Mouse (Mus musculus): ENCODE data around the gene Apex2. TPM values are rescaled to one million over a fixed set of nuclear protein-coding genes. Genes with fewer than 3 reads are reported as not detected.
"Not testable (repeated sequence)": the region's sequence is repeated elsewhere in the genome, so short reads cannot be mapped to it uniquely, and the experiment has no call there.

Apex2 gene
- polyA plus RNA-seq, 1 experiment from 2014 or later = 20.7 TPM

DNA sequence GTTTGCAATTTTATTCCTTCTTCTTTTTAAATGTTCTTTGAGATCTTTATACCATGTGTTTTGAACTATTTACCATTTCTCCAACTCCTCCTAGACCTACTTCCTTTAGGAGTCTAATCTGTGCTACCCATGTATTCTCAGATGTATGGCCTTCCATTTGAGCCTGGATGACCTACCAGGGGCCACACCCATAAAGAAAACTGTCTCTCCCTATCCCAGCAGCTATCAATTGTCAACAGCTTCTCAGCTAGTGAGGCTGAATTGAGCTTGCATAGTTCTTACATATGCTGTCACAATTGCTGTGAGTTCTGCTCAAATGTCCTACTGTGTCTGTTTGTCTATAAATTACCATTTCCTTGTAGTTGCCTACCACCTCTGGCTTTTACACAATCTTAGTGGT, 73.7 kb downstream of the Apex2 start:
- H3K4me2 ChIP-seq = no peak overlapping the region
- H3K9ac ChIP-seq (ENCODE audit: low read depth, low read length) = no peak overlapping the region
- no peak overlapping the region for H3K4me3 ChIP-seq (ENCODE audit: low read depth, low read length)
- DNase-seq (ENCODE audit: low spot score) = no peak
- H3K4me1 ChIP-seq (replicated peaks; ENCODE audit: control insufficient read depth, insufficient read depth, low read length) = no peaks in the 10 kb centered on the region
- peak; percentile 89 for ATAC-seq (replicated peaks; ENCODE audit: low FRiP score)
- H3K36me3 ChIP-seq (ENCODE audit: control insufficient read depth, insufficient read depth, low read length) = no peaks in the 10 kb centered on the region
- H3K9me3 ChIP-seq (ENCODE audit: control insufficient read depth, low read length) = no peaks in the 10 kb centered on the region
- H3K27ac ChIP-seq (ENCODE audit: low read depth, low read length) = peak overlapping the region; percentile 44
- no peaks in the 10 kb centered on the region for H3K27me3 ChIP-seq (replicated peaks; ENCODE audit: control insufficient read depth, insufficient read depth, low read length)

GRCm38 (mm10) chrX:150514127-150514526, 75.5 kb downstream of the Apex2 start:
- 84% methylated on average over 1 of the region's 1 CpGs for WGBS
- Histone ChIP-seq H3K9me3 (ENCODE audit: control insufficient read depth, low read length) (no peaks in the 10 kb centered on the region), H3K36me3 (ENCODE audit: control insufficient read depth, insufficient read depth, low read length) (no peaks in the 10 kb centered on the region), H3K27me3 (replicated peaks; ENCODE audit: control insufficient read depth, insufficient read depth, low read length) (no peaks in the 10 kb centered on the region), H3K27ac (ENCODE audit: low read depth, low read length) (no peak overlapping the region), H3K4me3 (ENCODE audit: low read depth, low read length) (no peak overlapping the region), H3K4me1 (replicated peaks; ENCODE audit: control insufficient read depth, insufficient read depth, low read length) (no peaks in the 10 kb centered on the region), H3K4me2 (no peak overlapping the region), H3K9ac (ENCODE audit: low read depth, low read length) (no peak overlapping the region)
- DNase-seq (ENCODE audit: low spot score) (no peak), ATAC-seq (replicated peaks; ENCODE audit: low FRiP score) (no peak)

- no peak for ATAC-seq (replicated peaks; ENCODE audit: low FRiP score)
- H3K27ac ChIP-seq (ENCODE audit: low read depth, low read length) = no peak overlapping the region
- no peak for DNase-seq (ENCODE audit: low spot score)
These were observed 78.4 kb downstream of the Apex2 start for GRCm38 (mm10) chrX:150511274-150511673.

DNA sequence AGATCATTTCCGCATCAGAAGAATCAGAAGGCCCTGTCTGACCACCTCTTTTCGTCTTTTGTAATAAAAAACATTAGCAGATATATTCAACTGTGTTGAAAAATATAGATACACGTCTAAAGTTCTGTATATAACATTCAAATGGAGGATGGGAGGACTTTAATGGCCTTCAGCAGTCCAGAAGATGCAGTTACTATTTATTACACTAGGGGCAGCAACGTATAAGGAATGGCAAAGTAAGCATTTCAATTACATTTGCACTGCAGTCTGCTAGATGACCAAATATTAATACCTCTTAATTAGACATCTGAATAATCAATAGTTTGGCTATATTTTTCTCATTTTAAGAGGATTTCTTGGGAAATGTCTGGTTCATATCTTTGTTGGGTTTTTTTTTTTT, 79.0 kb downstream of the Apex2 start:
- Histone ChIP-seq H3K9ac (ENCODE audit: low read depth, low read length) (no peak overlapping the region), H3K36me3 (ENCODE audit: control insufficient read depth, insufficient read depth, low read length) (no peaks in the 10 kb centered on the region), H3K4me3 (ENCODE audit: low read depth, low read length) (no peak overlapping the region), H3K4me1 (replicated peaks; ENCODE audit: control insufficient read depth, insufficient read depth, low read length) (no peaks in the 10 kb centered on the region), H3K9me3 (ENCODE audit: control insufficient read depth, low read length) (no peaks in the 10 kb centered on the region), H3K27me3 (replicated peaks; ENCODE audit: control insufficient read depth, insufficient read depth, low read length) (no peaks in the 10 kb centered on the region), H3K27ac (ENCODE audit: low read depth, low read length) (no peak overlapping the region), H3K4me2 (no peak overlapping the region)
- ATAC-seq (replicated peaks; ENCODE audit: low FRiP score) = 0 out of 2 replicates have a peak, but pooled peaks have one; percentile 54
- no peak for DNase-seq (ENCODE audit: low spot score)
- 47% methylated on average over 4 of the region's 4 CpGs for WGBS

More at GRCm38 (mm10) chrX:150511274-150511673, 78.4 kb downstream of the Apex2 start:
- Histone ChIP-seq H3K36me3 (ENCODE audit: control insufficient read depth, insufficient read depth, low read length) (no peaks in the 10 kb centered on the region), H3K4me2 (no peak overlapping the region), H3K4me3 (ENCODE audit: low read depth, low read length) (no peak overlapping the region), H3K9ac (ENCODE audit: low read depth, low read length) (no peak overlapping the region), H3K9me3 (ENCODE audit: control insufficient read depth, low read length) (no peaks in the 10 kb centered on the region), H3K4me1 (replicated peaks; ENCODE audit: control insufficient read depth, insufficient read depth, low read length) (no peaks in the 10 kb centered on the region), H3K27me3 (replicated peaks; ENCODE audit: control insufficient read depth, insufficient read depth, low read length) (no peaks in the 10 kb centered on the region)
- 74% methylated on average over 6 of the region's 6 CpGs for WGBS

- Histone ChIP-seq H3K27ac (ENCODE audit: low read depth, low read length) (no peak overlapping the region), H3K9me3 (ENCODE audit: control insufficient read depth, low read length) (no peaks in the 10 kb centered on the region), H3K4me3 (ENCODE audit: low read depth, low read length) (no peak overlapping the region), H3K4me1 (replicated peaks; ENCODE audit: control insufficient read depth, insufficient read depth, low read length) (no peaks in the 10 kb centered on the region), H3K36me3 (ENCODE audit: control insufficient read depth, insufficient read depth, low read length) (no peaks in the 10 kb centered on the region), H3K9ac (ENCODE audit: low read depth, low read length) (no peak overlapping the region), H3K27me3 (replicated peaks; ENCODE audit: control insufficient read depth, insufficient read depth, low read length) (no peaks in the 10 kb centered on the region), H3K4me2 (no peak overlapping the region)
- WGBS = 80% methylated on average over 6 of the region's 6 CpGs
- ATAC-seq (replicated peaks; ENCODE audit: low FRiP score) (no peak), DNase-seq (ENCODE audit: low spot score) (no peak)
These were observed 81.0 kb downstream of the Apex2 start for GRCm38 (mm10) chrX:150508696-150509095.

DNA sequence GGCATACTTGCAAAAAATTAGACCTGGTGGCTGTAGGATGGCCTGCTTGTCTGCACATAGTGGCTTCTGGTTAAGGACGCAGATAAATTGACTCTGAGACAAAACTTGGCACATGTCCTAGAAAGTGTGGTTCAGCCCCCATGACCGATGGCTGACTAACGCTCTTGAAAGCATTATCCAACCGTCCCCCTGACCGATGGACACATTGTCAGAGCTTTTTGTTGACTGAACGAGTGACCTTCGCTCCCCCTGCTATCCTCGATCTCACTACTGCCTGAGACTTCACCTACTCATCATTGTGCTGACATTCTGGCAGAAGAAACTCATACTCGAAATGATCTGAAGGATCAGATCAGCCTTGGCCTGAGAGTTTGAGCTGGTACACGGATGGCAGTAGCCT, 101.9 kb downstream of the Apex2 start:
- not testable (repeated sequence) for H3K9ac ChIP-seq (ENCODE audit: low read depth, low read length); H3K4me3 ChIP-seq (ENCODE audit: low read depth, low read length); H3K9me3 ChIP-seq (ENCODE audit: control insufficient read depth, low read length); H3K4me1 ChIP-seq (replicated peaks; ENCODE audit: control insufficient read depth, insufficient read depth, low read length); DNase-seq (ENCODE audit: low spot score); H3K36me3 ChIP-seq (ENCODE audit: control insufficient read depth, insufficient read depth, low read length); H3K4me2 ChIP-seq; ATAC-seq (replicated peaks; ENCODE audit: low FRiP score); H3K27me3 ChIP-seq (replicated peaks; ENCODE audit: control insufficient read depth, insufficient read depth, low read length); H3K27ac ChIP-seq (ENCODE audit: low read depth, low read length)
- WGBS = 75% methylated on average over 1 of the region's 10 CpGs

GRCm38 (mm10) chrX:150486314-150487030, 103.2 kb downstream of the Apex2 start:
- not testable (repeated sequence) for H3K4me3 ChIP-seq (ENCODE audit: low read depth, low read length); ATAC-seq (replicated peaks; ENCODE audit: low FRiP score); H3K4me1 ChIP-seq (replicated peaks; ENCODE audit: control insufficient read depth, insufficient read depth, low read length); H3K27ac ChIP-seq (ENCODE audit: low read depth, low read length); H3K4me2 ChIP-seq; H3K9ac ChIP-seq (ENCODE audit: low read depth, low read length); H3K27me3 ChIP-seq (replicated peaks; ENCODE audit: control insufficient read depth, insufficient read depth, low read length); DNase-seq (ENCODE audit: low spot score); H3K36me3 ChIP-seq (ENCODE audit: control insufficient read depth, insufficient read depth, low read length); H3K9me3 ChIP-seq (ENCODE audit: control insufficient read depth, low read length)
- 33% methylated on average over 7 of the region's 22 CpGs for WGBS

DNA sequence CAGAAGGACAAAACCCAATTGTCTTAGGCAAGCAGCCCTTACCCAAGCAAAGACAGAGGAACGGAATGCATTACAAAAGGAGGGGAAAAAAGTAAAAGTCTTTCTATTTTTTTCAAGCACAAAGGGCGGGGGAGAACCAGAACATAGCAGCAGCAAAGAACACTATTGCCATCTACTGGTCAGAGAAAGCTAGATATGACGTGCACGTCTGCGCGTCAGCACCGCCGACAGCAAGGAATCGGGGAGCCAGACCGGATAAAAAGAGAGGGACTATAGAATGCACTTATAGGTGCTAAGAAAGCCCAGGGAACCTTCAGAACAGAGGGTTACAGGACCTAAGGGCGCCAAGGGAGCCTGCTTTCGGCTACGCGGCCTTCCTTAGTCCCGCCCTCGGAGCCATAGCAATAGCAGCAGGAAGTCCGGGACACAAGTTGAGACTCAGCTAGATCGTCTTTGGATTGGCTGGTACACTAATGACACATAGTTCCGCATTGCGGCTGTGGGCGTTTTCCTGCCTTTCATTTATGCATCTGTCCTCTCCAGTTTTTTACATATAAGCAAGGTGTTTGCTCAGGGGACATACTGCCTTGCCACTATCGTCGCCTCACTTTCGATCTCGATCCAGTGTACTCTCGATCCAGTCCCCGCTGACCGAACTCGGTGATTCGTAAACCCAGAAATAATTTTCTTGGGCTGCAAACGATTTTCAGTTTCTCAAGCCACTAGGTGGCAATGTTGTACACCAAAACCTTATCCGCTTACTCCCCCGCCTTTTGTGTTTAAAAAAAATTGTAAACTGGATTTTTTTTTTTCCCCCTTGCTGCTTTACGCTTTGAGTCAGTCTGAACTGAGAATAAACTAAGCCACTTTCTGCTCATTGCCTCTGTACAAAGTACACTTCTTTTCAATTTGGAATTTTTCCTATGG, 111.6 kb downstream of the Apex2 start:
- no peaks in the 10 kb centered on the region for H3K36me3 ChIP-seq (ENCODE audit: control insufficient read depth, insufficient read depth, low read length)
- H3K9me3 ChIP-seq (ENCODE audit: control insufficient read depth, low read length) = no peaks in the 10 kb centered on the region
- H3K4me3 ChIP-seq (ENCODE audit: low read depth, low read length) = peak overlapping the region; percentile 56
- DNase-seq (ENCODE audit: low spot score) = peak; percentile 79
- no peaks in the 10 kb centered on the region for H3K4me1 ChIP-seq (replicated peaks; ENCODE audit: control insufficient read depth, insufficient read depth, low read length)
- under 1% methylated on average over 34 of the region's 34 CpGs for WGBS
- peak overlapping the region; percentile 82 for H3K27ac ChIP-seq (ENCODE audit: low read depth, low read length)
- peak; percentile 98 for ATAC-seq (replicated peaks; ENCODE audit: low FRiP score)
- H3K4me2 ChIP-seq = peak overlapping the region; percentile 51
- no peaks in the 10 kb centered on the region for H3K27me3 ChIP-seq (replicated peaks; ENCODE audit: control insufficient read depth, insufficient read depth, low read length)
- H3K9ac ChIP-seq (ENCODE audit: low read depth, low read length) = peak overlapping the region; percentile 68
